Mouse (Mus musculus) CH12.LX (cell line): ENCODE measurements at regions not wholly inside any gene's neighbourhood (a gene's known extent, or its start where the extent isn't known, plus 50 kb on each side); places are given as distances from the start of the nearest gene placed in this dataset.

Experiments used
- DNase-seq: peaks from one replicate; pipeline ENCODE4 v3.0.0-alpha.2; 2013; ENCODE audit errors: extremely low read depth
- H3K27ac ChIP-seq: 2 replicates; pipeline ENCODE4 v1.5.1; 2012; ENCODE audit warnings: low read depth, mild to moderate bottlenecking, control low read depth, moderate library complexity; ENCODE audit not compliant: insufficient read depth
- H3K27me3 ChIP-seq: replicated peaks from 2 replicates; pipeline ENCODE3; 2012; ENCODE audit warnings: inconsistent platforms
- H3K36me3 ChIP-seq, 2 experiments: replicated peaks in 1 of 2; 2 replicates each; pipeline versions ENCODE3 to v1.6.1; 2012; ENCODE audit warnings: inconsistent platforms in 1 of 2, low read length in 1 of 2, mild to moderate bottlenecking in 1 of 2, mixed read lengths in 1 of 2, moderate library complexity in 1 of 2; ENCODE audit not compliant: control insufficient read depth in 1 of 2, insufficient read depth in 1 of 2
- H3K4me1 ChIP-seq, 2 experiments: 2 replicates each; pipeline ENCODE4 v1.6.1; 2012; ENCODE audit warnings: inconsistent platforms in 1 of 2, moderate library complexity in 1 of 2; ENCODE audit not compliant: insufficient read depth in 2 of 2, control insufficient read depth in 1 of 2
- H3K4me2 ChIP-seq: 2 replicates; pipeline ENCODE4 v1.6.1; 2012; ENCODE audit warnings: low read depth, mild to moderate bottlenecking, control low read depth; ENCODE audit not compliant: poor library complexity, insufficient read depth, severe bottlenecking
- H3K4me3 ChIP-seq, 3 experiments: fragments of 150-350 bp in 1 of 3; sonication (generic) in 1 of 3; replicated peaks in 1 of 3; 2 replicates each; pipeline versions ENCODE3 to v1.5.1; 2011 to 2012; ENCODE audit warnings: low read depth in 2 of 3, low read length in 2 of 3, mild to moderate bottlenecking in 2 of 3, moderate library complexity in 2 of 3, control low read depth in 1 of 3, improper control_type of control experiment in 1 of 3, inconsistent platforms in 1 of 3, mixed read lengths in 1 of 3; ENCODE audit not compliant: poor library complexity in 1 of 3
- H3K79me2 ChIP-seq: replicated peaks from 2 replicates; pipeline ENCODE4 v1.6.1; 2012; ENCODE audit warnings: mild to moderate bottlenecking, moderate library complexity; ENCODE audit not compliant: control insufficient read depth, poor library complexity, insufficient read depth, severe bottlenecking; ENCODE audit errors: extremely low read depth
- H3K9ac ChIP-seq: 2 replicates; pipeline ENCODE4 v1.6.1; 2012; ENCODE audit warnings: low read depth, mild to moderate bottlenecking, control low read depth, moderate library complexity; ENCODE audit not compliant: insufficient read depth
- H3K9me3 ChIP-seq: replicated peaks from 2 replicates; pipeline ENCODE3; 2012; ENCODE audit warnings: low read length, inconsistent platforms, mixed read lengths
- CHD2 ChIP-seq: IDR thresholded peaks from 2 replicates; pipeline ENCODE4 v1.6.1; 2011; ENCODE audit warnings: low read length, improper control_type of control experiment
- EP300 ChIP-seq: IDR thresholded peaks from 2 replicates; pipeline ENCODE4 v1.6.1; 2011; ENCODE audit warnings: low read length, improper control_type of control experiment
- HCFC1 ChIP-seq: IDR thresholded peaks from 2 replicates; pipeline ENCODE4 v1.6.1; 2012; ENCODE audit warnings: low read depth, mild to moderate bottlenecking, inconsistent platforms, low read length, improper control_type of control experiment
- IRF4 ChIP-seq: IDR thresholded peaks from 2 replicates; pipeline ENCODE4 v1.6.1; 2014; ENCODE audit warnings: low read depth, mild to moderate bottlenecking, inconsistent platforms, low read length, improper control_type of control experiment
- JUN ChIP-seq: IDR thresholded peaks from 2 replicates; pipeline ENCODE4 v1.6.1; 2011; ENCODE audit warnings: low read depth, mild to moderate bottlenecking, low read length, improper control_type of control experiment, moderate library complexity; ENCODE audit not compliant: insufficient read depth
- KAT2A ChIP-seq: IDR thresholded peaks from 2 replicates; pipeline ENCODE4 v1.6.1; 2012; ENCODE audit warnings: low read length, improper control_type of control experiment, inconsistent platforms; ENCODE audit not compliant: insufficient replicate concordance
- MAX ChIP-seq: IDR thresholded peaks from 2 replicates; pipeline ENCODE4 v1.6.1; 2011; ENCODE audit warnings: low read length, improper control_type of control experiment
- MEF2A ChIP-seq: IDR thresholded peaks from 2 replicates; pipeline ENCODE4 v1.6.1; 2014; ENCODE audit warnings: low read depth, mild to moderate bottlenecking, inconsistent platforms, low read length, improper control_type of control experiment, borderline replicate concordance
- MXI1 ChIP-seq: IDR thresholded peaks from 2 replicates; pipeline ENCODE4 v1.6.1; 2011; ENCODE audit warnings: mild to moderate bottlenecking, low read depth, low read length, improper control_type of control experiment
- MYC ChIP-seq: IDR thresholded peaks from 2 replicates; pipeline ENCODE4 v1.6.1; 2011; ENCODE audit warnings: low read depth, mild to moderate bottlenecking, improper control_type of control experiment, low read length
- POLR2AphosphoS2 ChIP-seq: IDR thresholded peaks from 2 replicates; pipeline ENCODE4 v1.6.1; 2011; ENCODE audit warnings: low read depth, low read length, improper control_type of control experiment
- RAD21 ChIP-seq: IDR thresholded peaks from 2 replicates; pipeline ENCODE4 v1.6.1; 2011; ENCODE audit warnings: low read depth, mild to moderate bottlenecking, low read length, improper control_type of control experiment, moderate library complexity
- RCOR1 ChIP-seq: conservative IDR thresholded peaks from 2 replicates; pipeline ENCODE4 v1.6.1; 2012; ENCODE audit warnings: low read depth, mild to moderate bottlenecking, inconsistent platforms, low read length, improper control_type of control experiment
- SIN3A ChIP-seq: IDR thresholded peaks from 2 replicates; pipeline ENCODE4 v1.6.1; 2012; ENCODE audit warnings: low read length, improper control_type of control experiment, inconsistent platforms
- TBP ChIP-seq: conservative IDR thresholded peaks from 2 replicates; pipeline ENCODE4 v1.6.1; 2011; ENCODE audit warnings: low read depth, low read length, improper control_type of control experiment
- TCF12 ChIP-seq: IDR thresholded peaks from 2 replicates; pipeline ENCODE4 v1.6.1; 2014; ENCODE audit warnings: low read depth, mild to moderate bottlenecking, inconsistent platforms, low read length, improper control_type of control experiment
- USF1 ChIP-seq: IDR thresholded peaks from 2 replicates; pipeline ENCODE4 v1.6.1; 2014; ENCODE audit warnings: low read depth, mild to moderate bottlenecking, inconsistent platforms, low read length, improper control_type of control experiment
- ZC3H11A ChIP-seq: IDR thresholded peaks from 2 replicates; pipeline ENCODE4 v1.6.1; 2012; ENCODE audit warnings: low read depth, mild to moderate bottlenecking, inconsistent platforms, low read length, improper control_type of control experiment
- ZNF384 ChIP-seq: IDR thresholded peaks from 2 replicates; pipeline ENCODE4 v1.6.1; 2012; ENCODE audit warnings: low read depth, low read length, improper control_type of control experiment, inconsistent platforms
- dilution Hi-C: fragments of 300-500 bp; cut with MboI; formaldehyde crosslinking; loops from 2 replicates; pipeline ENCODE4 v1.14.3; 2020; ENCODE audit warnings: low sequenced_read_pairs; ENCODE audit not compliant: extremely low pct_unique_long_range_greater_than_20kb, extremely low pct_ligation_motif_present
- in situ Hi-C: fragments of 300-500 bp; cut with MboI; formaldehyde crosslinking; loops from 3 replicates; pipeline ENCODE4 v1.14.3; 2019; ENCODE audit warnings: low sequenced_read_pairs, low pct_ligation_motif_present, low pct_unique_long_range_greater_than_20kb, mixed read lengths

DNA sequence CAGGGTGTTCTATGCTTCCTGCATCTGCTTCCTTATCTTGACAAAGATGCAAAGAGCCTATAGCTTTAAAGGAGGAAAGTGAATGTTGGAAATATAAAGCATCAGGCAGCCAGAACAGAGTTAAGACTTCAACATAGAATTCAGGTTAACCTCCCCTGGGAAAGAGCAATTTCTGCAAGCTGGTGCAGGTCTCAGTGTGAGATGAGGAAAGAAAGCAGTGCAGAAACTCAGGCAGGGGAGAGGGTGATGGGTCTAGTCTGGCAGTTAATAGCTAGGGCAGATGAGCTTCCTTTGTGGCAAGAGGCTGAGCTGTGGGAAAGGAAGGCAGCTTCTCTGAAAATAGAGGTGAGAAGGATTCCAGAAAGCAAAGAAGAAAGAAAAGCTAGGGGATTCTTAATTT is 134.7 kb upstream of the Impg1 start:
- dilution Hi-C loops = no loop called here
- TF ChIP-seq TCF12 (no peak), MAX (no peak), RAD21 (no peak), TBP (no peak), POLR2AphosphoS2 (no peak), ZNF384 (no peak), JUN (no peak), EP300 (no peak), MEF2A (no peak), RCOR1 (no peak), KAT2A (no peak), MYC (no peak), ZC3H11A (no peak), SIN3A (no peak), MXI1 (no peak), USF1 (no peak), CHD2 (no peak), HCFC1 (no peak)

DNA sequence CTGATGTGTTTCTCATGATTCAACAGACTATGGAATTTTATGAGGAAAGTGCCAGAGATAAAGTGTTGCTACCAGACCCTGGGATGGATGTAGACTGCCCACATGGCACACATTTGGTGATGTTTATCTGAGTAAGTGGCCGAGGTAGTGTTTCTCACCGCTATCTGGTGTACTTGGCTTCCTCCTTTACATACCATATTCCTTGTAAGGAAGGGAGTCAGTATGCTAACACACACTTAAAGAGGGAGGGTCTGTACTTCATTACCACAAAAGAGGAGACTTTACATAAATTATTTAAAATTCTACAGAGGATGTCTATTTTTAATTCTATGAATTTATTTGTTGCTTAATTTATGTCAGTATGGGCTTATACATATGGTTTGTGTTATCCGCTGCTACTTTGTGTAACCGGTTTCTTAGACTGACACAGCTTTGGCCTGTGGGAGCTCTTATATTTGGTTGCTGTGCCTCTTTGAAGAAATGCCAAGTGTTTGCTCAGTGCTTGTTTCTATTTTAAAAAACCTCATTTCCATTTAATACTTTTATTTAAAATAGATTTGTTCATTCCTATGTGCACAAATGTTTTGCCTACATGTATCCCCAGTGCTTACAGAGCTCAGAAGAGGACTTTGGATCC is 100.2 kb upstream of the Impg1 start:
- Histone ChIP-seq H3K27me3 (no peaks in the 10 kb centered on the region), H3K4me1 (no peaks in the 10 kb centered on the region), H3K27ac (no peak overlapping the region), H3K4me3 (no peak overlapping the region), H3K9me3 (no peaks in the 10 kb centered on the region), H3K4me2 (no peak overlapping the region), H3K9ac (no peak overlapping the region), H3K36me3 (no peaks in the 10 kb centered on the region), H3K79me2 (no peaks in the 10 kb centered on the region)
- in situ Hi-C loops = no loop called here
- no peak for DNase-seq
- TF ChIP-seq USF1 (no peak), ZC3H11A (no peak), RCOR1 (no peak), IRF4 (no peak), KAT2A (no peak), EP300 (no peak), TBP (no peak)
- dilution Hi-C loops = no loop called here

More for the DNA sequence above, 134.7 kb upstream of the Impg1 start:
- no peaks in the 10 kb centered on the region for H3K36me3 ChIP-seq
- H3K79me2 ChIP-seq = no peaks in the 10 kb centered on the region
- in situ Hi-C loops = no loop called here
- no peak overlapping the region for H3K9ac ChIP-seq
- no peaks in the 10 kb centered on the region for H3K4me1 ChIP-seq
- H3K4me2 ChIP-seq = no peak overlapping the region
- DNase-seq = no peak
- H3K9me3 ChIP-seq = no peaks in the 10 kb centered on the region
- H3K27ac ChIP-seq = no peak overlapping the region
- H3K4me3 ChIP-seq = no peak overlapping the region
- H3K27me3 ChIP-seq = no peaks in the 10 kb centered on the region
